Mouse (Mus musculus) liver, embryonic 13.5 days (tissue): Measurements from ENCODE around the gene Igfbp6. TPM values are rescaled to one million over a fixed set of nuclear protein-coding genes. Genes with fewer than 3 reads are reported as not detected.
A peak's percentile ranks its signal among the peaks of the same experiment; 100 is the strongest.

Source experiments
- ATAC-seq: fragments of 200-750 bp; cut with Nextera tagmentation; 2 replicates; pipeline ENCODE4 v1.8.0; 2017; ENCODE audit warnings: low read depth, mild to moderate bottlenecking, moderate number of reproducible peaks, moderate library complexity
- DNase-seq: peaks from one replicate; pipeline ENCODE4 v3.0.0; 2022
- H3K27ac ChIP-seq: fragments of 300-500 bp; sonication (generic); 2 replicates; pipeline ENCODE4 v1.5.1; 2015; ENCODE audit warnings: moderate library complexity, mild to moderate bottlenecking, inconsistent platforms
- H3K27me3 ChIP-seq: fragments of 300-500 bp; sonication (generic); 2 replicates; pipeline ENCODE4 v1.6.1; 2015; ENCODE audit warnings: mild to moderate bottlenecking, inconsistent platforms
- H3K36me3 ChIP-seq: fragments of 300-500 bp; sonication (generic); 2 replicates; pipeline ENCODE4 v1.6.1; 2015; ENCODE audit warnings: mild to moderate bottlenecking, inconsistent platforms
- H3K4me1 ChIP-seq: fragments of 300-500 bp; sonication (generic); replicated peaks from 2 replicates; pipeline ENCODE4 v1.6.1; 2015; ENCODE audit warnings: inconsistent platforms
- H3K4me2 ChIP-seq: fragments of 300-500 bp; sonication (generic); 2 replicates; pipeline ENCODE4 v1.6.1; 2015; ENCODE audit warnings: inconsistent platforms, mild to moderate bottlenecking, moderate library complexity
- H3K4me3 ChIP-seq: fragments of 300-500 bp; sonication (generic); replicated peaks from 2 replicates; pipeline ENCODE4 v1.5.1; 2015; ENCODE audit warnings: mild to moderate bottlenecking, inconsistent platforms
- H3K9ac ChIP-seq: fragments of 300-500 bp; sonication (generic); 2 replicates; pipeline ENCODE4 v1.6.1; 2015; ENCODE audit warnings: mild to moderate bottlenecking, inconsistent platforms
- H3K9me3 ChIP-seq: fragments of 300-500 bp; sonication (generic); replicated peaks from 2 replicates; pipeline ENCODE4 v1.6.1; 2016; ENCODE audit warnings: inconsistent platforms
- WGBS: fragments of 180-500 bp; shearing (Covaris S2); methylation state at CpG from one replicate; pipeline ENCODE4 v1.1.7; 2015; ENCODE audit not compliant: insufficient replicate concordance; 5-methylcytosine and 5-hydroxymethylcytosine counted together
- polyA plus RNA-seq: library from polyadenylated mRNA; unstranded; fragments of >200 nt; fragmentation: Nextera tagmentation; extraction: Ambion mirVana; gene quantifications from 2 replicates; pipeline ENCODE4 v1.2.1, GENCODE M21; 2015

The Igfbp6 gene
- polyA plus RNA-seq, 1 experiment from 2014 or later = 1.2 TPM

GRCm38 (mm10) chr15:102110701-102111494 is 33.3 kb upstream of the Igfbp6 start:
- no peaks in the 10 kb centered on the region for H3K9me3 ChIP-seq
- peaks cover 33% of the 10 kb centered on the region for H3K4me1 ChIP-seq
- no peak overlapping the region for H3K27ac ChIP-seq
- 59% methylated on average over 29 of the region's 29 CpGs for WGBS
- H3K4me3 ChIP-seq = no peak overlapping the region
- H3K9ac ChIP-seq = no peak overlapping the region
- H3K27me3 ChIP-seq = peaks cover 13% of the 10 kb centered on the region
- ATAC-seq = no peak
- peaks cover 9% of the 10 kb centered on the region for H3K36me3 ChIP-seq
- no peak overlapping the region for H3K4me2 ChIP-seq
- no peak for DNase-seq

GRCm38 (mm10) chr15:102111495-102111829 is 32.7 kb upstream of the Igfbp6 start:
- H3K4me2 ChIP-seq = no peak overlapping the region
- H3K27ac ChIP-seq = no peak overlapping the region
- 69% methylated on average over 11 of the region's 11 CpGs for WGBS
- H3K27me3 ChIP-seq = peaks cover 7% of the 10 kb centered on the region
- H3K9ac ChIP-seq = no peak overlapping the region
- ATAC-seq = no peak
- H3K36me3 ChIP-seq = peaks cover 12% of the 10 kb centered on the region
- peaks cover 30% of the 10 kb centered on the region for H3K4me1 ChIP-seq
- H3K4me3 ChIP-seq = no peak overlapping the region
- DNase-seq = no peak
- no peaks in the 10 kb centered on the region for H3K9me3 ChIP-seq

GRCm38 (mm10) chr15:102112181-102112580 is 32.0 kb upstream of the Igfbp6 start:
- peaks cover 23% of the 10 kb centered on the region for H3K4me1 ChIP-seq
- H3K9me3 ChIP-seq = no peaks in the 10 kb centered on the region
- H3K27ac ChIP-seq = no peak overlapping the region
- DNase-seq (no peak), ATAC-seq (no peak)
- 68% methylated on average over 6 of the region's 6 CpGs for WGBS
- H3K9ac ChIP-seq = no peak overlapping the region
- H3K27me3 ChIP-seq = peaks cover under 1% of the 10 kb centered on the region; the same call in 1 of the 2 replicates
- H3K4me2 ChIP-seq = no peak overlapping the region
- H3K4me3 ChIP-seq = no peak overlapping the region
- H3K36me3 ChIP-seq = peaks cover 19% of the 10 kb centered on the region

- H3K9ac ChIP-seq = no peak overlapping the region
- H3K27ac ChIP-seq = no peak overlapping the region
- ATAC-seq (no peak), DNase-seq (no peak)
- H3K4me2 ChIP-seq = no peak overlapping the region
- 73% methylated on average over 8 of the region's 8 CpGs for WGBS
- H3K4me1 ChIP-seq = peaks cover 17% of the 10 kb centered on the region
- no peaks in the 10 kb centered on the region for H3K9me3 ChIP-seq
- no peaks in the 10 kb centered on the region for H3K27me3 ChIP-seq
- H3K4me3 ChIP-seq = no peak overlapping the region
- H3K36me3 ChIP-seq = peaks cover 26% of the 10 kb centered on the region
These were observed 31.3 kb upstream of the Igfbp6 start for GRCm38 (mm10) chr15:102112827-102113226.

- Histone ChIP-seq H3K36me3 (peaks cover 34% of the 10 kb centered on the region), H3K9me3 (no peaks in the 10 kb centered on the region), H3K27me3 (no peaks in the 10 kb centered on the region), H3K4me2 (no peak overlapping the region), H3K27ac (no peak overlapping the region), H3K4me3 (no peak overlapping the region), H3K9ac (no peak overlapping the region), H3K4me1 (peaks cover 10% of the 10 kb centered on the region)
- WGBS = 72% methylated on average over 4 of the region's 4 CpGs
- ATAC-seq = no peak
- DNase-seq = no peak
These were observed 30.5 kb upstream of the Igfbp6 start for GRCm38 (mm10) chr15:102113674-102114073.

- no peak for DNase-seq
- 69% methylated on average over 7 of the region's 7 CpGs for WGBS
- Histone ChIP-seq H3K9me3 (no peaks in the 10 kb centered on the region), H3K4me2 (no peak overlapping the region), H3K9ac (no peak overlapping the region), H3K27me3 (no peaks in the 10 kb centered on the region), H3K4me1 (peaks cover 8% of the 10 kb centered on the region), H3K27ac (no peak overlapping the region), H3K36me3 (peaks cover 44% of the 10 kb centered on the region), H3K4me3 (no peak overlapping the region)
- ATAC-seq = no peak
These were observed 29.4 kb upstream of the Igfbp6 start for GRCm38 (mm10) chr15:102114651-102115260.

GRCm38 (mm10) chr15:102115731-102116231 is 28.4 kb upstream of the Igfbp6 start:
- Histone ChIP-seq H3K9me3 (no peaks in the 10 kb centered on the region), H3K36me3 (peaks cover 52% of the 10 kb centered on the region), H3K27me3 (no peaks in the 10 kb centered on the region), H3K27ac (no peak overlapping the region), H3K9ac (no peak overlapping the region), H3K4me1 (peaks cover 8% of the 10 kb centered on the region), H3K4me3 (no peak overlapping the region), H3K4me2 (no peak overlapping the region)
- WGBS = 46% methylated on average over 9 of the region's 9 CpGs
- DNase-seq (no peak), ATAC-seq (peak; percentile 30)

GRCm38 (mm10) chr15:102116753-102117415 is 27.3 kb upstream of the Igfbp6 start:
- Histone ChIP-seq H3K9ac (no peak overlapping the region), H3K4me3 (no peak overlapping the region), H3K27me3 (no peaks in the 10 kb centered on the region), H3K36me3 (peaks cover 60% of the 10 kb centered on the region), H3K4me1 (peaks cover 8% of the 10 kb centered on the region), H3K9me3 (no peaks in the 10 kb centered on the region), H3K4me2 (no peak overlapping the region), H3K27ac (no peak overlapping the region)
- no peak for ATAC-seq
- 75% methylated on average over 11 of the region's 11 CpGs for WGBS
- DNase-seq = no peak

GRCm38 (mm10) chr15:102117461-102118443 is 26.4 kb upstream of the Igfbp6 start:
- no peak overlapping the region for H3K27ac ChIP-seq
- no peak overlapping the region for H3K4me3 ChIP-seq
- no peak overlapping the region for H3K4me2 ChIP-seq
- no peak overlapping the region for H3K9ac ChIP-seq
- H3K27me3 ChIP-seq = no peaks in the 10 kb centered on the region
- ATAC-seq (no peak), DNase-seq (no peak)
- peaks cover 66% of the 10 kb centered on the region for H3K36me3 ChIP-seq
- 73% methylated on average over 19 of the region's 19 CpGs for WGBS
- peaks cover 8% of the 10 kb centered on the region for H3K4me1 ChIP-seq
- H3K9me3 ChIP-seq = no peaks in the 10 kb centered on the region

- H3K9ac ChIP-seq = no peak overlapping the region
- 76% methylated on average over 4 of the region's 4 CpGs for WGBS
- no peaks in the 10 kb centered on the region for H3K9me3 ChIP-seq
- H3K4me2 ChIP-seq = no peak overlapping the region
- H3K4me3 ChIP-seq = no peak overlapping the region
- H3K4me1 ChIP-seq = peaks cover 8% of the 10 kb centered on the region
- peaks cover 68% of the 10 kb centered on the region for H3K36me3 ChIP-seq
- no peak overlapping the region for H3K27ac ChIP-seq
- DNase-seq (no peak), ATAC-seq (no peak)
- no peaks in the 10 kb centered on the region for H3K27me3 ChIP-seq
These were observed 25.6 kb upstream of the Igfbp6 start for GRCm38 (mm10) chr15:102118591-102118990.
